Mouse (Mus musculus): Measurements from ENCODE around the gene Fcho2. TPM values are rescaled to one million over a fixed set of nuclear protein-coding genes. Genes with fewer than 3 reads are reported as not detected.

Gene Fcho2
- total RNA-seq, 4 experiments from 2014 or later = 33.0 to 43.3 (median 36.7) TPM

- DNase-seq (ENCODE audit: low spot score in 2 of 2) = no peak
These were observed 134.7 kb downstream of the Fcho2 start for GRCm38 (mm10) chr13:98680470-98681060.

GRCm38 (mm10) chr13:98679631-98680041 lies 135.6 kb downstream of the Fcho2 start:
- no peak for DNase-seq (ENCODE audit: low spot score in 2 of 2)

- no peak for DNase-seq (ENCODE audit: low spot score in 2 of 2)
These were observed 136.0 kb downstream of the Fcho2 start for GRCm38 (mm10) chr13:98679230-98679629.

GRCm38 (mm10) chr13:98673922-98674321 lies 141.3 kb downstream of the Fcho2 start:
- DNase-seq (ENCODE audit: low spot score in 2 of 2) = no peak

Other genes with a start within 250 kb of the Fcho2 start
- gene Tmem174, start 178.0 kb downstream of the Fcho2 start, total RNA-seq (2022) = under 1 TPM in 3 of 4 experiments, not detected in 1; 0.15 to 0.39 (median 0.21) TPM
- 1 to 10 TPM in 1 of 4 experiments, under 1 TPM in 3; 0.33 to 1.4 (median 0.61) TPM for gene Tmem171, start 120.6 kb downstream of the Fcho2 start, total RNA-seq (2022)
- 10 to 100 TPM; 51.7 to 66.2 (median 62.7) TPM for gene Tnpo1, start 110.9 kb upstream of the Fcho2 start, total RNA-seq (2022)
- not detected for gene 1700024P04Rik, start 169.1 kb upstream of the Fcho2 start, total RNA-seq (2022)